Mouse (Mus musculus): ENCODE results near the gene Pik3r2. TPM values are rescaled to one million over a fixed set of nuclear protein-coding genes. Genes with fewer than 3 reads are reported as not detected.
A peak's percentile ranks its signal among the peaks of the same experiment; 100 is the strongest.
"Not testable (repeated sequence)": the region's sequence is repeated elsewhere in the genome, so short reads cannot be mapped to it uniquely, and the experiment has no call there.

Pik3r2 gene
- 5.5 to 12.7 TPM (median 10.3 TPM) in 3 replicates for total RNA-seq (2017)

DNA sequence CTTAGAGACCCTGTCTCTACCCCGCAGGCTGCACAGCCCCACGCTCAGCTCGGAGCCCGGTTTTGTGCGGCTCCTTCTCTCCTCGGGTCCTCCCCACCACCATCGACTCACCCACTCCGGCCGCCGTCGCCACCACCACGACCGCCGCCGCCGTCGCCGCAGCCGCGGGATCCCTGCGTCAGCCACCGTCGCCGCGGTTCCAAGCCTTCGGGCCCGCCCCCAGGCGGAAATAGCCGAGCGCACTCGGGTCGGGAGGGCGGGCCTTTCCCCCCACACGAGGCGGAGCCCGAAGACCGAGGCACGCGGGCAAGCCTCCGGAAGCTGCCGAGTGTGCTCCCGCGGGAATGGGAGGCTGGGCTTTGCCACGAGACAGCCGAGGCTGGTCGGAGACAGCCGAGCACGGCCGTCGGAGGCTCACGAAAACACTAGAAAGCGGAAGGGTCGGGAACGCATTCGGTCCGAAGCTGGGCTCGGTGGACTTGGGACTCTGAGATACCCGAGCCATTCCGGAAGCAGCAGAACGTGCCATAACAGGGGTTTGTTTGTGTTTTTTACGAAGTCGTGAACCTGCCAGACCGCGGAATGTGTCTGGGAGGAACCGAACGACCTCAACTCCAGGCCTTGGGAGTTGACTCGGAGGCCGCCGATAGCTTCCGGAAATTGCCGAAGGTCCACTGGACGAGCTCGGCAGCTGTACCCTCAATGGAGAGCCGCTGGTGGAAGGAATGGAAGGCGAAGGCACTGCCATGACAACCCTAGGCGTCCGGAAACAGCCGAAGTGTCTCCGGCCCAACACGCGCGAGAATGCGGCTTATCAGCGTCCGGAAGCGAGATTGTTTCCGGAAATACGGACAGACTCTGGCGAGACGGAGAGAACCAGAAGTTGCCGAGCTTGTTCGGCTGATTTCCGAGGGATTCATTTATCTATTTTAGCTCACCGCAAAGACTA, at the start of gene Pik3r2:
Pik3r2 (minus strand) TSS at position 218 of the 949 bp plus-strand sequence.
- peak; percentile 77 for ATAC-seq (replicated peaks; ENCODE audit: insufficient number of reproducible peaks, low FRiP score, low TSS enrichment, poor library complexity, severe bottlenecking)

DNA sequence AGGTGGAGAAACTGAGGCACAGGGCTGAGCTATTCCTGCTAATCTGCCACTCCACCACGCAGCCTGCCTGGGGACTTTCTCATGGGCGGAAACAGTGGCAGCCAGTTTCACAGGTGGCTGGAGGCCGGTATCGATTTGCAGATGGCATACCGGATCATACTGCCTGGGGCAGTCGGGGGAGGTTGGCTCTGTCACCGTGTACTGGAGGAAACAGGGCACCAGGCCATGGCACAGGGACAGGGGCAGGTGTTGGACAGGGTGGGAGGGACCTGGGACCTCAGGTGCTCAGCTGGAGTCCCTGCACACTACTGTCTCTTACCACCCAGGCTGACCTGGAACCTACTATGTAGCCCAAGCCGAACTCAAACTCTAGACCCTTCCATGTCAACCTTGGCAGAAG, 49.3 kb upstream of the Pik3r2 start:
- ATAC-seq (replicated peaks; ENCODE audit: insufficient number of reproducible peaks, low FRiP score, low TSS enrichment, poor library complexity, severe bottlenecking): no peak

DNA sequence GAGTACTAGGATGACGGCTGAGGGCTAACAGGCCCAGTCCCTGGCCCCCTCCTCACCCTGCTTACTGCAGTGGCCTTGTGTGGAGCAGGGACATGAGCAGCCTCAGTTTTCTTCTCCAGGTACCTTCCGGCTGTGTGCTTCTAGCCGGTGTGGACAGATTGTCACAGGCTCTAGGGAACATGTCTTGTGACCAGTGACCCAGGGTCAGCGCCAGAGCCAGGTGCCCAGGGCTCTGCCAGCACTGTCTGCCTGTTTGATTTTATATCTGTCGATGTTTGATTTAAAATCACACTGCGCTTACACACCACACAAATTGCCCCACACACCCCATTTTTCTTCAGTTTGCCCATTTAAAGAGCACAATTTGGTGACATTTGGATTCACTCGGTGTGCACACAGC, 47.3 kb upstream of the Pik3r2 start:
- ATAC-seq (replicated peaks; ENCODE audit: insufficient number of reproducible peaks, low FRiP score, low TSS enrichment, poor library complexity, severe bottlenecking): no peak

DNA sequence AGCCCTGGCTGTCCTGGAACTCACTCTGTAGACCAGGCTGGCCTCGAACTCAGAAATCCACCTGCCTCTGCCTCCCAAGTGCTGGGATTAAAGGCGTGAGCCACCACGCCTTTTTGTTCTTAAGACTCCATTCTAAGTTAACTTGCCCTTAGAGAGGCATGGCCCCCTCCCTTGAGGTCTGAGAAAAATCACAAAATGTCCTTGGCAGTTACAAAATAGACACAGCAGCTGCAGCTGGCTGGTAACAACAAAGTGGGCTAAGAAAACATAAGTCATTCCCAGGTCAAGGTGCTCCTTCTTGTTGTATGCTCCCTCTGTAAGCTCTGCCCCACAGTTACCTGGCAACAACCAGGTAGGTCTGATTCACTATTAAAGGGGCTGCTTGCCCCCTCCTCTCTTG, 46.1 kb upstream of the Pik3r2 start:
- not testable (repeated sequence) for ATAC-seq (replicated peaks; ENCODE audit: insufficient number of reproducible peaks, low FRiP score, low TSS enrichment, poor library complexity, severe bottlenecking)

DNA sequence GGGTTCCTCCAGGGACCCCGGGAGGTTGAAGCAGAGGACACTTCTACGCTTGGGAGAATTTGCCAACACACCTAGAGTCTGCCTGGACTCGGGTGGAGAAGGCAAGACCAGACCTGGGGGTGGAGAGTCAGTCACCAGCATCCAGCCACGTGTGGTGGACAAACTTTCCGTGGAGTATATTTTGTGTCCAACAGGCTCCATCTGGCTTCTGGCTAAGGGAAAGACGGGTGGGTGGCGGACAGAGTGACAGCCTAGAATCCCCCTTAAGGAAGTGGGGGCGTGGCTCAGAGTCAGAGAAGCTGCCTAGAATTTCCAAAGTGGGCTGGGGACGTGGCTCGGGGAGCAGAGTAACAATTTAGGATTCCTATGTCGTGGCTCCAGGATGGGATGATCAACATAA, 45.5 kb upstream of the Pik3r2 start:
- ATAC-seq (replicated peaks; ENCODE audit: insufficient number of reproducible peaks, low FRiP score, low TSS enrichment, poor library complexity, severe bottlenecking): no peak

DNA sequence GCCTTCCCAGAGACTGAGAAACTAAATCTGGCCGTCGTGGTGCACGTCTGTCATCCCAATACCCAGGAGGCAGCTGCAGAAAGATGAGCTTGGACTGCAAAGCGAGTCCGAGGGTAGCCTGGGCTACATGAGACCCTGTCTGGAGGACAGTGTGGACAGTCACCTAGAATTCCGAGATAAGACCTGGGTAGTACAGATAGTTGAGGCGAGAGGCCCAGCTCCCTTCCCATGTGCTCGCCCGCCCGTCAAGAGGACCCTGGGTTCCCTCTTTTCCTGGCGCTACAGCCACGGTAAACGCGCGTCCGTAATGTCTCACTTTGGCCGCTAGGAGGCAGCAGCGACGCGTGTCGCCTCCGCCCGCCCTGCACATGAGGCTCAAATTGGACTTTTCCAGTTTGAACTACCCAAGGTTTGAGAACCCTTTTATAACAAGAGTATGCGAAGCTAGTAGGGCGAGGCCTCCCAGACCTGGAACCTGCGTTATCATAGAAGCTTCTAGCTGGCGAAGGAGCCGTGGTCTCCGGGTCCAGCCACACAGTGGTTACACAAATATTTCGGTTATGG, 45.0 kb upstream of the Pik3r2 start:
- peak; percentile 87 for ATAC-seq (replicated peaks; ENCODE audit: insufficient number of reproducible peaks, low FRiP score, low TSS enrichment, poor library complexity, severe bottlenecking)

DNA sequence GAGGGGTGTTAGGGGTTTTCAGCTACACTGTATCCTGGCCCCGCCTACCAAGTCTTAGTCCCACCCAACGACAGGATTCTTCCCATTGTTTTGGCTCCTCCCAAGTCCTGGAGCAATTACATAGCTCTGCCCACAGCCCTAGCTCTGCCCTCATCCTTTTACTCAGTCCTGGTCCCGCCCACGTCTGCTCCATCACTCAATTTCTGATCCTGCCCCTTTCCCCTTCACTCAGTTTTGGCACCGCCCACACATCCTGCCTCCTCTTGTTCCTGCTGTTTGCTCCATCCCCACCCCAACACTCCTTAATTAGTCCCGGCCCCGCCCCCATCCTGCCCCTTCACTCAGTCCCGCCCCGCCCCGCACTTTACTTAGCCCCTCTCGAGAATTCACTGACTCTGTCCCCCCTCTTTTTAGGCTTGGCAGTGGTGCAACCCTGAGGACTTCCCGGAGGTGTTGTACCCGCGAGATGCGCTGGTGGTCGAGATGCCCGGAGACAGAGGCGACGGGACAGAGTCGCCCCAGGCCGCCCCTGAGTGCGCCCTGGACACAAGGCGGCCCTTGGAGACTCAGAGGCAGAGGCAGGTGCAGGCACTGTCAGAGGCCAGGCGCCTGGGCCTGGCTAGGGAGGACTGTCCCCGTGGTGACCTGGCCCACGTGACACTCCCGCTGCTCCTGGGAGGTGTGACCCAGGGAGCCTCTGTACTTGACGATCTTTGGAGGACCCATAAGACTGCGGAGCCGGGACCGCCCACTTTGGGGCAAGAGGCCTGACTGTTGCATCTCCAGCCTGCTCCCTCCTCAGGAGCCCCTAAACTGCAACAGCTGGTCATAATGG, 43.8 kb upstream of the Pik3r2 start:
- ATAC-seq (replicated peaks; ENCODE audit: insufficient number of reproducible peaks, low FRiP score, low TSS enrichment, poor library complexity, severe bottlenecking): no peak

DNA sequence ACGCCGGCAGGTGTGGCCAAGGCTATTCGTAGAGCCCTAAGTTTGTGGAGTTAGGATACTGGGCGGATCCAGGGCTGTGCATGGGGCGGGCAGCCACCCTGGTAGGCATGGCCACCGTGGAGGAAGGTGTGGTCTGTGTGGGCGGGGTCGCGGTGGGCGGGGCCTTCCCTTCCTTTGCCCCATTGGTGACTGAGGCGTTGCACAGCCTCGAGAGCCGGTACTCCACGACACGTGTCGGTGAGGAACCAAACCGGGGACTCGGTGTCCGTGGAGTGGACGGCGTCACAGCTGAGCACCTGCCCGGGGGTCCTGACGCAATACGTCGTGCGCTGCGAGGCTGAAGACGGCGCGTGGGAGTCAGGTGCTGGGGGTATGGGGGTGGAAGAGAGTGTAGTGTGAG, 40.2 kb upstream of the Pik3r2 start:
- ATAC-seq (replicated peaks; ENCODE audit: insufficient number of reproducible peaks, low FRiP score, low TSS enrichment, poor library complexity, severe bottlenecking): no peak

DNA sequence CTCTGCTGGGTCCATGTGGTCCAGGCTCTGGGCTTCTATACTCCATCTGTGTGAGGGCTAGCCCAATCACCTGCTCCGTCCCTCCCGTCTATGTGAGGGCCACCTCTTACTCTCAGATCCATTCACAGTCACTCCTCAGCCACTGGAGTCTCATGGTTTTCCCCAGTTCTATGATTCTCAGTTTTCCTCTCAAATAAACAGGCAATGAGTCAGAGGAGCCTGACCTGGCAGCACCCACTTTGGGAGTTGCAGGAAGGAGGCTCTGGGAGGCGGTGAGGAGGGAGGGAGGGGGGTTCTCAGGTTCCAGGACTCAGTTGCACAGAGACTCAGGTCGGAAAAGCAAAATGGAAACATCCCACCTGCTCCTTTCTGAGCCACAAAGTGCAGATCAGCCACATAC, 36.4 kb upstream of the Pik3r2 start:
- ATAC-seq (replicated peaks; ENCODE audit: insufficient number of reproducible peaks, low FRiP score, low TSS enrichment, poor library complexity, severe bottlenecking): no peak

DNA sequence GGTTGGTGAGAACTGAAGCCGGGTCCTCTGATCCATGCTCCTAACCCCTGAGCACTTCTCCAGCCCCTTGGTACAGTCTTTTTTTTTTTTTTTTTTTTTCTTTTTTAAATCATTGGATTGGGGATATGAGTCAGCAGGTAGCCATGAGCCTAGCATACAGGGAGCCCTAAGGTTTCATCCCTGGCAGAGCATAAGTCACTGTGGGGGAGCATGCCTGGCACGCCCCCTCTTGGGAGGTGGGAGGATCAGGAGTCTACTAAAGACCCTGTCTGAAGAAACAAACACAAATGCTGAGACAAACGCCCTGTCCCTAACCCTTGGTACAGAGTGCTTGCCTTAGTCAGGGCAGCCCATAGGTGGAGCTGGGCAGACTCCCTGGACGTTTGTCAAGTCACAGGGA, 35.5 kb upstream of the Pik3r2 start:
- no peak for ATAC-seq (replicated peaks; ENCODE audit: insufficient number of reproducible peaks, low FRiP score, low TSS enrichment, poor library complexity, severe bottlenecking)

DNA sequence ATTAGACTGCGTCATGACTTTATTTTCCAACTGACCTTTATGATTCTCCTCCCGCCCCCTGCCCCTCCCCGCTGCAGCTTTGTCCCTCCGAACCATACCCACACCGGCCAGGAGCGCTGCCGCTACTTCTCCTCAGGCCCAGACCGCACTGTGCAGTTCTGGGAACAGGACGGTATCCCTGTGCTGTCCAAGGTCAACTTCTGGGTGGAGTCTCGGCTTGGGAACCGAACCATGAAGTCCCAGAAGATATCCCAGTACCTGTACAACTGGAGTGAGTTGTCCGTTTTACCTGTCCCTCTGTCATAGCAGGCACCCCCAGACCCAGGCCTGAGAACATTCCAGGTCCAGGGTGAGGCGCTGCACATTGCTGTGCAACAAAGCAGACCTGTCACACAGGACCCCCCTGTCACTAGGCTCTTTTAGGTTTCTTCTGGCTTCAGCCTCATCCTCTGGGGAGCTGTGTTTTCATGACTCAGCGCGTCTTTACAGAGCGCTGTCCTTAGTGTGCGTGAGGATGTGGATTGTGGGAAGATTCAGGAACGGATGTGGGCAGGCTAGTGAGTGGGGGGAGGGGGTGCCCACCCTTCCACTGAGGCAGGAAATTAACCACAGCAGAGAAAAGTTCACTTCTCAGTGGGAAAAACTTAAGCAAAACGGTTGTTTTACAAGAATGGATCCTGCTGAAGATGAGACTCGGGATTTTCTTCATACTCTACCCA, 34.6 kb upstream of the Pik3r2 start:
- ATAC-seq (replicated peaks; ENCODE audit: insufficient number of reproducible peaks, low FRiP score, low TSS enrichment, poor library complexity, severe bottlenecking): no peak

DNA sequence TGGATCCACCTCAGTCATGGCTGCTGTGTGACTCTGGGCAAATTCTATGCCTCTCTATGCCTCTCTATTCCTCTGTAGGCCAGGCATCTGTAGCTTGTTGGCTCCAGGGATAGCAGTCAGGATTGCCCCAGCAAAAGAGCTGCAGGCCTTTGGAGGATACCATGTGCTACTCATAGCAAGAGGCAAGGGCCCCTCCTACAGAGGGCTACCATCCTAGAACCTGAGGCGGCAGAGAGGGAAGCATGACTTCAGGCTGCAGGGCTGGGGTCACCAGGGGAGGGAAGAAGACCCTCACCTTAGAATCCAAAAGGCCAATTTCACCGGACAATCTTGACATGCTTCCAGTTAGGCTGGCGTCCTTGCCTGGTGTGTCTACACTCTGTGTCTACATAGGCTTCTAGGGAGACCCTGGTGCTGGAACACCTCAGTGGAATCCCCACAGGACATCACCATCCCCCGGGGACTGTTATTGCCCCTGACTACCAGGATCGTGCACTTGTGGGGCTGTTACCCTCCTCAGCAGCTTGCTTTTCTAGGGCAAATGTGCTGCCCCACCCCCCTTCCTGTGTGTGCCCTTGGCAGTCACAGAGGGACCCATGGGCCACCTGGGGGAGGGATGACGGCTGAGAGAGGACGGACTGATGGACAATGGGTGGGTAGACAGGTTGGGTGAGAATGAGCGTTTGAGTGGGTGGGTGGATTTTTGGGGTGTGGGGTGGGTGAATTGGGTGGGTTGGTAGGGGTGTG, 32.6 kb upstream of the Pik3r2 start:
- ATAC-seq (replicated peaks; ENCODE audit: insufficient number of reproducible peaks, low FRiP score, low TSS enrichment, poor library complexity, severe bottlenecking): no peak

DNA sequence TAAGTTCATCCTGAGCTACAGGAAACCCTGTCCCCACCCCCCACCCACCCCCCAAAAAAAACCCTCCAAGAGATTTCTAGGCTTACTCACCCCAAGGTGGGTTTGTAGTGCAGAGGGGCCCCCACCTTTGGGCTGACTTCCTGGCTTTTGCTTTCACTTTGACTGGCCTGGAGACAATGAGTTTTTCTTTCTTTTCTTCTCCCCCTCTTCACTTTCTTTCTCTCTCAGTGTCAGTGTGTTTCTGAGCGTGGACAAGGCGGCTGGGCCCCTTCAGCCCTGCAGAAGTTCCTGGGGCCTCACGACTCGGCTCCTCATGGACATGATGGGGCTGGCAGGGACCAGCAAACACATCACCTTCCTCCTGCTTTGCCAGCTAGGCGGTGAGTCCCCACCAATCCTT, 31.7 kb upstream of the Pik3r2 start, which contains the start of gene Il12rb1:
Il12rb1 (plus strand) TSS at position 211 of the 400 bp plus-strand sequence.
- no peak for ATAC-seq (replicated peaks; ENCODE audit: insufficient number of reproducible peaks, low FRiP score, low TSS enrichment, poor library complexity, severe bottlenecking)

DNA sequence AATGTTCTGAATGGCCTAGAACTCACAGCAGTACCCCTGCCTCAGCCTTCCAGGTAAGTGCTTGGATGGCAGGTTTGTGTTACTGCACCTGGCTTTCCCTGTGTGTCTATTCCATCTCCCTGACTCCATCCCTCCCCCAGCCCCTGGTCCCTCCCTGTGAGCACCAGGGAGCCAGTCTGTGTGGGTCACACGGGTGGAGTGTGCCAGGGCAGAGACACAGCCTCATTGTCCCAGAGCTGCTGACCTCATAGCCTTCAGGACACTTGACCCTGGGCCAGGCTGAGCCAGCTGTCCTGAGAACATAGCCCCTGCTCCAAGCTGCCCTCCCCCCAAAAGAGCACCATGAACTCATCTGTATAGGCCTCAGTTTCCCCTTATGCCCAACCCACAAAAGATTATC, 30.8 kb upstream of the Pik3r2 start:
- no peak for ATAC-seq (replicated peaks; ENCODE audit: insufficient number of reproducible peaks, low FRiP score, low TSS enrichment, poor library complexity, severe bottlenecking)

DNA sequence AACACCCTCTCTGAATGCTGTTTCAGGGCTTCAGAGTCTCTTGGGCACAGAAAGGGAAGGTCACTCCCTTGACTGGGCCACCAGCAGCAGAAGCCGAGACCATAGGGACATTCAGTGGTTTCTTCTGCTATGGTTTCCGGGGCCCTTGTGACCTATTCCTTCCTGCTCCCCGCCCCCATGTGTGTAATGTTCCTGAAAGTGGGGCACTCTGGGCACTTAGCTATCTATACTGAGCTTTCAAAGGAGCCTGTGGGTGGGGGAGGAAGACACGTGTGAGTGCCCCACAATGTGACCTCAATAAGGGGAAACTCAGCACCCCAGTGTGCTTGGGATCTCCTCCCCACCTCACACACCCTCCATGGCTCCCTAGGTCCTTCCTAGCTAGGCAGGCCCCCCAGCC, 30.0 kb upstream of the Pik3r2 start:
- peak; percentile 61 for ATAC-seq (replicated peaks; ENCODE audit: insufficient number of reproducible peaks, low FRiP score, low TSS enrichment, poor library complexity, severe bottlenecking)

DNA sequence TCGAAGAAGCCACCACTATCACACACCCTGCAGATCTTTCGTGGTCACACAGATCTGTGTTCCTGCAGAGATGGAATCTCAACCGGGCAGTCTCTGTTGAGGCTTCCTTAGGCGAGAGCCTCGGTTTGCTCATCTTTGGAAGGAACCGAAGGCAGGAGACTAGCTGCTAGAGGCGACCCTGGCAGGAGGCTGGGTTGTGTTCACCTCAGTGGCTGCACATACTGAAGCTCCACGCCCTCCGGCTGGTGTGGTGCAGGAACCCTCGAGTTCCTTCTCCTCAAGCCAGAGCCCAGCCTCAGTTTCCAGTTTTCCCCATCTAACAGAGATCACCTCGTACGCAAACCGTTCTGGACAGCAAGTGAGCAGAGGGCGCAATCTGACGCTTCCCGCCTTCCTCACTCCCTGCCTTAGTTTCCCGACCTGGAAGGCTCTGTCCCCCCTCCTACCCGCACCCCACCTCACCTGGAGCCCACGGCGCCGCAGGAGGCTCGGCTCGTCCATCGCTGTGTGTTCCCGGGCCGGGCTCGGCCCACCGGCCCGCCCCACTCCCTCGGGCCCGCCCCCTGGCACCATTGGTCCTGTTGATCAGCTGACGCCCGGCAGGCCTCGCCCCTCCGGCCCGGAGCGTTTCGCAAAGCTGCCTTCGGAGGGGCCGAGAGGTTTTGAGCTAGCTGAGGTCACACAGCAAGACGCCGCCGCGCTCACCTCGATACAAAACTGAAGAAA, 28.1 kb upstream of the Pik3r2 start, which contains the start of gene Mast3:
Mast3 (minus strand) TSS at position 574 of the 726 bp plus-strand sequence.
- ATAC-seq (replicated peaks; ENCODE audit: insufficient number of reproducible peaks, low FRiP score, low TSS enrichment, poor library complexity, severe bottlenecking): peak; percentile 71

DNA sequence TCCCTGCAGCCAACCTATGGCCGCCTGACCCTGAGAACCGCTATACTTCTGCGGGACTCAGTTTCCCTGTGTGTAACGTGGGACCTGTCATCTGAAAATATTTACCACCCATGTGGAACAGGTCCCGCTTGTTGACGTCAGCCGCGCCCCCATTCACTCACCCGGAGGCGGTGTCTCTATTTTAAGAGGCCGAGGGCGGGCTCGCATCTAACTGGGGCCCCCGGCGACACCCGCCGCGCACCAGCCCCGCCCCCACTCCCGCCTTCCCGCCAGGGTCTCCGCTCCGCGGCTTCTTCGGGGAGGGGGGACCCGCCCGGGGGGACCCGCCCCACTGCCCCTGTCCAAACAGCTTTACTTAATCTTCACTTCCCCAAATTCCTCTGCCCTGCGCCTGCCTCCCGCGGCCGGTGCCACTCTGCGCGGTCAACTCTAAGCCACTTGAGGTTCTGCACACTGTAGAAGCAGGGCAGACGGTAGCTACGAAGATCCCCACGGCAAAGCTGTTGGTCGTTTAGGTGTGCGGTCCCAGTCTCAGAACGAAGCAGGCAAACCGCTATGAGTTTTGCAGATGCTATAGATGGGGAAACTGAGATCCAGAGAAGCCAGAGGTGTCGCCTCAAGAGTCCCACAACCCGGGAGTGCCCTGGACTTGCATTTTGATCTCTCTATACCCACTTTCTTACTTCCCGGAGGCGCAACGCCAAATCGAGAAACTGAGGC, 27.4 kb upstream of the Pik3r2 start:
- ATAC-seq (replicated peaks; ENCODE audit: insufficient number of reproducible peaks, low FRiP score, low TSS enrichment, poor library complexity, severe bottlenecking): peak; percentile 44
